Mouse (Mus musculus) stomach, postnatal 0 days (tissue): ENCODE data around the gene Unc93b1.

ENCODE experiments used
- CTCF ChIP-seq: IDR thresholded peaks from 2 replicates; pipeline ENCODE4 v1.5.1; 2016; ENCODE audit warnings: antibody characterized with exemption, low read depth, mild to moderate bottlenecking, moderate library complexity
- EP300 ChIP-seq: optimal IDR thresholded peaks from 2 replicates; pipeline ENCODE3; 2016; ENCODE audit warnings: antibody characterized with exemption

DNA sequence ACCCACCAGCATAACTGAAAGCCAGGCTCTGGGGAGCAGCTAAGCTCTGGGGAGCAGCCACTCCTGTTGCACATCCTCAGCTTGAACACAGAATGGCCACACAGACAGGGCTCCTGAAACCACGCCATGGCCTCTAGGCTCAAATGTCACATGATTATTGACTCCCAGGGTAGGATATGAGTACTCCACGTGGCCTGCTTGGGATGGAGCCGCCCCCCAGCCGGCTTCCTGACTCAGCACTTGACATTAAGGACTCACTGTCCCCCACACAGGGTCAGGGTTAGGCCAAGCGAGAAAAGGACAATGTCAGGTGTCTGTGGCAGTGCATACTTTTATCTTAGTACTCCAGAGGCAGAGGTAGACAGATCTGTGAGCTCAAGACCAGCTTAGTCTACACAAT, 24.8 kb upstream of the Unc93b1 start:
- TF ChIP-seq CTCF (no peak), EP300 (no peak)
